Mouse (Mus musculus) liver, postnatal 0 days (tissue): ENCODE results near the gene Efna5. TPM values are rescaled to one million over a fixed set of nuclear protein-coding genes. Genes with fewer than 3 reads are reported as not detected.
A peak's percentile ranks its signal among the peaks of the same experiment; 100 is the strongest.

Experiments
- ATAC-seq: fragments of 200-750 bp; cut with Nextera tagmentation; 2 replicates; pipeline ENCODE4 v1.8.0; 2017; ENCODE audit warnings: mild to moderate bottlenecking, moderate library complexity
- DNase-seq: peaks from one replicate; pipeline ENCODE4 v3.0.0-alpha.2; 2016
- H3K27ac ChIP-seq: fragments of 300-500 bp; sonication (generic); 2 replicates; pipeline ENCODE4 v1.5.1; 2014; ENCODE audit warnings: antibody characterized with exemption, moderate library complexity, mild to moderate bottlenecking, low read depth
- H3K27me3 ChIP-seq: fragments of 300-500 bp; sonication (generic); 2 replicates; pipeline ENCODE4 v1.6.1; 2014; ENCODE audit warnings: low read length, control low read depth, mixed read lengths; ENCODE audit not compliant: insufficient read depth
- H3K36me3 ChIP-seq: fragments of 300-500 bp; sonication (generic); replicated peaks from 2 replicates; pipeline ENCODE4 v1.6.1; 2014; ENCODE audit warnings: mild to moderate bottlenecking, control low read depth, low read length, moderate library complexity, mixed read lengths; ENCODE audit not compliant: insufficient read depth
- H3K4me1 ChIP-seq: fragments of 300-500 bp; sonication (generic); 2 replicates; pipeline ENCODE4 v1.6.1; 2014; ENCODE audit warnings: antibody characterized with exemption, mild to moderate bottlenecking, control low read depth; ENCODE audit not compliant: insufficient read depth
- H3K4me2 ChIP-seq: fragments of 300-500 bp; sonication (generic); 2 replicates; pipeline ENCODE4 v1.6.1; 2014; ENCODE audit warnings: low read depth, mild to moderate bottlenecking, low read length, moderate library complexity, mixed read lengths
- H3K4me3 ChIP-seq: fragments of 300-500 bp; sonication (generic); 2 replicates; pipeline ENCODE4 v1.5.1; 2014; ENCODE audit warnings: low read depth, low read length
- H3K9ac ChIP-seq: fragments of 300-500 bp; sonication (generic); replicated peaks from 2 replicates; pipeline ENCODE4 v1.6.1; 2014; ENCODE audit warnings: mild to moderate bottlenecking, moderate library complexity
- H3K9me3 ChIP-seq: fragments of 300-500 bp; sonication (generic); 2 replicates; pipeline ENCODE4 v1.6.1; 2016; ENCODE audit warnings: mild to moderate bottlenecking, control low read depth, low read length, mixed read lengths
- CTCF ChIP-seq: sonication (generic); IDR thresholded peaks from 2 replicates; pipeline ENCODE4 v1.5.1; 2016; ENCODE audit warnings: antibody characterized with exemption, low read depth
- EP300 ChIP-seq: IDR thresholded peaks from 2 replicates; pipeline ENCODE4 v1.6.1; 2016; ENCODE audit warnings: antibody characterized with exemption, low read depth, mild to moderate bottlenecking
- WGBS: fragments of 180-500 bp; shearing (Covaris S2); extraction: QIAGEN DNeasy Blood & Tissue Kit; methylation state at CpG from one replicate; pipeline ENCODE4 v1.1.7; 2014; ENCODE audit not compliant: insufficient replicate concordance; 5-methylcytosine and 5-hydroxymethylcytosine counted together
- polyA plus RNA-seq: library from polyadenylated mRNA; unstranded; fragments of >200 nt; fragmentation: Nextera tagmentation; extraction: Ambion mirVana; gene quantifications from 2 replicates; pipeline ENCODE4 v1.2.1, GENCODE M21; 2015

Gene Efna5
- polyA plus RNA-seq, 1 experiment from 2014 or later = 3.0 TPM

DNA sequence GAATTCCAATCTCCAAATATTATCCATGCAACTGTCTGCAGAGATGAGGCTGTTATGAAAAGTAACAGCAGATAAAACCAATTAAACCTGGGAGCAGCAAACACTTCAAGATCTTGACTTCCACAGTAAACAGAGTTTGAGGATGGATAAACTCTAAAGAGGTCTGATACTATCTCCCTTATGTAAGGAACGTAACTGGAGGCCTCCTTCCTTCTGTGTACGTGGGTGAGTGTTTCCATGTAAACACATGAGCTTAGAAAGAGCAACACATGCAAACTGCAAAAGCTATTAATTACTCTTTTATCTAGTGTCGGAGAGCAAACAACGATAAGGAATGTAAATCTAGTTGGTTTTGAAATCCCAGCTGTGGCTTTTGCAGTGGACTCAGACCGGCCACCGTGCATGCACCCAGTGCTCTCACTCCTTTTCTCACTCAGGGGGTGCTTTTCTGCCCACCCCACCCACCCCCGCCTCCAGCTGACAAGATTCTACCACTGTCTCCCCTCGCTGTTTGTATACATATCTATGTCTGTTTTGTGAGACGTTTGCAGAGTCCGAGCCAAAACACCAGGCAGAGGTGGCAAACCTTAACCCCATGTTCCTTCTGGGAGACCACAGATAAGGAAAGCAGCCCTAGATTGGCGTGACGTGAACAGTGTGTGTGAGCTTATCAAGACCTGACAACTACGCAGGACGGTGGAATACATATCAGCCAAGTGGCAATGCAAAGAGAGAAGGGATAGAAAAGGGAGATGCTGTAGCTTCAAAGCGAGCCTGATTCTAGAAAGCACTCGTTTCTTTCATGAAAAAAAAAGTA lies 132.1 kb downstream of the Efna5 start:
- WGBS = 27% methylated on average over 16 of the region's 16 CpGs
- TF ChIP-seq EP300 (peak; percentile 93), CTCF (no peak)
- peak; percentile 25 for DNase-seq
- Histone ChIP-seq H3K4me1 (peaks cover 10% of the 10 kb centered on the region; the same call in 1 of the 2 replicates), H3K4me2 (peak overlapping the region; percentile 48; the same call in 1 of the 2 replicates), H3K36me3 (no peaks in the 10 kb centered on the region), H3K27ac (peak overlapping the region; percentile 29; the same call in 1 of the 2 replicates), H3K4me3 (no peak overlapping the region), H3K27me3 (no peaks in the 10 kb centered on the region), H3K9me3 (no peaks in the 10 kb centered on the region), H3K9ac (no peak overlapping the region)
- ATAC-seq = peak; percentile 98

DNA sequence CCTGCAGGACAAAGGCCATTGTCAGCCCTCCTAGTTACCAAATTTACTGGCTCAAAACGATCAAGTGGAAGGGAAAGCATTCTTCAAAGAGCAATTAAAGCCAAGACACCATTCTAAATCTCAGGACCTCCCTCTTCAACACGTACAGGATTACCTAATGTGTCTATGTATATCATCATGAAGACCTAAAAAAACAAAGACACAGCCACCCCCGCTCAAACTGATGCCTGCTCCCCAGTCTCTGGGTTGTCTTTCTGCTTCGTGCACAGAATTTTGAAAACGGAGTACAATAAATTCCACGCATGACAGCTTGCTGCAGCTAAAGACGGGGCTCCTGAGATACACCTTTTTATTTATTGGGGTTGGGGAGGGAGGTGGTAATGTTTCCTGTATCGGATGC lies 133.7 kb downstream of the Efna5 start:
- Histone ChIP-seq H3K27ac (no peak overlapping the region), H3K36me3 (no peaks in the 10 kb centered on the region), H3K4me2 (no peak overlapping the region), H3K4me1 (peaks cover 9% of the 10 kb centered on the region; the same call in 1 of the 2 replicates), H3K27me3 (no peaks in the 10 kb centered on the region), H3K9me3 (no peaks in the 10 kb centered on the region), H3K4me3 (no peak overlapping the region), H3K9ac (no peak overlapping the region)
- ATAC-seq (no peak), DNase-seq (no peak)
- WGBS = 81% methylated on average over 8 of the region's 8 CpGs
- TF ChIP-seq EP300 (no peak), CTCF (no peak)

DNA sequence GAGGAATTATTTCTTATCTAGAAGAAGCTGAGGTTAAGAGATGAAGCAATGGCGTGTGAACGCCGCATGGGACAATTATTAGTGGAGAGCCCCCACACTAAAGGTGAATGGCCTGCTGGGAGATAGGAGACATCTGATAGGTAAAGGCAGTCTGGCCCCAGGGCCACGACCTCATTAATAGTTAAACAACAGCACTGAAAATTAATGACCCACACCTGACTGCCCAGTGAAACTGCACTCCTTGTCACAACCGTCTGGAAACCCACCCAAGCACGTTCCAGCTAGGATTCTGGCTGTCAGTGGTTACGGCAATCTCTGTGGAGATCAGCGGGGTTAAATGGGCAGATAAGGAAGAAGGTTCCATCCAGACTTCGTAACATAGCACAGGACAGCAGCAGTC lies 134.3 kb downstream of the Efna5 start:
- no peak overlapping the region for H3K4me2 ChIP-seq
- no peak for DNase-seq
- H3K9me3 ChIP-seq = no peaks in the 10 kb centered on the region
- no peak overlapping the region for H3K9ac ChIP-seq
- no peak for TF ChIP-seq CTCF
- no peak for TF ChIP-seq EP300
- H3K27me3 ChIP-seq = no peaks in the 10 kb centered on the region
- 77% methylated on average over 9 of the region's 9 CpGs for WGBS
- no peaks in the 10 kb centered on the region for H3K36me3 ChIP-seq
- H3K4me1 ChIP-seq = peaks cover 7% of the 10 kb centered on the region; the same call in 1 of the 2 replicates
- ATAC-seq = no peak
- H3K27ac ChIP-seq = no peak overlapping the region
- H3K4me3 ChIP-seq = no peak overlapping the region

DNA sequence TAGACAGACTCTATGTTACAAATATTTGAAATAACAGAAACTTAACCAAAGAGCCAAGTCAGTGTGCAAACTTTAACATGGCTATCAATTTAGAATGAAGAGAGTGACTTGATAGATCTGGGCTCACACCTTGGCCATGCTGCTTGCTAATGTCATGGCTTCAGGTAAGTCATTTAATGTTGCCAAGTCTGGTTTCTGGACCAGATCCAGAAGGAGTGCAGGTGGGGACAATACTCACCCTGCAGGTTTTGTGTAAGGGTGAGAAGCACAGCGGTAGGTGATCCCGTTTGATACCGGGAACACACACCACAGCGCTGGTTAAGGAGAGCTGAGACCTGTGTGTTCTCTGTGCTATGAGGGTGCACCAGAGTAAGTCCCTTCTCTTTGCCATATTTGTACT lies 135.8 kb downstream of the Efna5 start:
- Histone ChIP-seq H3K9me3 (no peaks in the 10 kb centered on the region), H3K4me3 (no peak overlapping the region), H3K36me3 (no peaks in the 10 kb centered on the region), H3K4me2 (no peak overlapping the region), H3K27me3 (no peaks in the 10 kb centered on the region), H3K27ac (no peak overlapping the region), H3K4me1 (peaks cover 2% of the 10 kb centered on the region; the same call in 1 of the 2 replicates), H3K9ac (no peak overlapping the region)
- DNase-seq (no peak), ATAC-seq (no peak)
- no peak for TF ChIP-seq EP300
- TF ChIP-seq CTCF = no peak
- 94% methylated on average over 4 of the region's 4 CpGs for WGBS

DNA sequence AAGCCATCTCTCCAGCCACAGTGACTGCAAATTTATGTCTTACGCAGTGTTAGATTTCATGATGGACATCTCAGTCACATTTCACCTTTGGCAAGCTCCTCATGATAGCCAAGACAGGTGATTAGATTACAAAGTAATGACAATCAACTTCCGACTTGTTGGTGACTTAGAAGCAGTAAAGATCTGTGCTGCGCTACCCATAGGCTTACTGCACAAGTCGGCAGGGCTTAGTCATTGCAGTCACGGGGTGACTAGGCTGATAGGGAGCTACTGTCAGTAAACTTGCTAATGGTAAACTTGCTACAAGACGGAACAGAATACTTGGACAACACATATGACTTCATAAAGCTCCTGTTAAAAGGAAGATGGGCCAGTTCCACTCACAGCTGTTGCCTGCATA lies 136.9 kb downstream of the Efna5 start:
- no peaks in the 10 kb centered on the region for H3K27me3 ChIP-seq
- no peak overlapping the region for H3K4me3 ChIP-seq
- ATAC-seq (no peak), DNase-seq (no peak)
- H3K36me3 ChIP-seq = no peaks in the 10 kb centered on the region
- no peak overlapping the region for H3K4me2 ChIP-seq
- H3K9ac ChIP-seq = no peak overlapping the region
- no peak for TF ChIP-seq EP300
- no peak for TF ChIP-seq CTCF
- no peaks in the 10 kb centered on the region; the same call in 1 of the 2 replicates for H3K4me1 ChIP-seq
- 70% methylated on average over 6 of the region's 6 CpGs for WGBS
- no peak overlapping the region for H3K27ac ChIP-seq
- H3K9me3 ChIP-seq = no peaks in the 10 kb centered on the region

DNA sequence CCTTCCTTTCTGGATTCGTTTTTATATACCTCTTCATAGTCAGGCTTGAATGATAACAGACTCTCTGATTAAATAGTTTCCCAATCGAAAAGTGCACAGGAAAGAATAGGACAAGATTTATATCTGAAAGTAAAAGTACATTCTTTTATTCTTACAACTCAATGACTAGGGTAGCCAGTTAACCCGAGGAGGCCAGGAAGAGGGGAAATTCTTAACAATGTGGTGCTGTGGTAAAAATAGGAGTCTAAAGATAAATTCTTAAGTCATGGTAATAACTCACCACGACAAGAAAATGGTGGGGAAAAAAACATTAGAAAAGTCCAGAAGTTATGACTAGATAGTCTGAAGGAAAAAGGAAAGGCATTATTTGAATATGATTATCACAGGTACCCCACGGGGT lies 139.4 kb downstream of the Efna5 start:
- TF ChIP-seq EP300 (no peak), CTCF (no peak)
- Histone ChIP-seq H3K4me2 (no peak overlapping the region), H3K27me3 (no peaks in the 10 kb centered on the region), H3K36me3 (no peaks in the 10 kb centered on the region), H3K27ac (no peak overlapping the region), H3K4me3 (no peak overlapping the region), H3K4me1 (no peaks in the 10 kb centered on the region), H3K9me3 (no peaks in the 10 kb centered on the region), H3K9ac (no peak overlapping the region)
- WGBS = 47% methylated on average over 5 of the region's 5 CpGs
- ATAC-seq (no peak), DNase-seq (no peak)
